Mouse (Mus musculus) C2C12 (cell line): ENCODE measurements at regions not wholly inside any gene's neighbourhood (a gene's known extent, or its start where the extent isn't known, plus 50 kb on each side); places are given as distances from the start of the nearest gene placed in this dataset.

Experiments
- H3K27me3 ChIP-seq: one replicate; pipeline ENCODE4 v1.6.1; 2011; ENCODE audit not compliant: control insufficient read depth, insufficient read depth, insufficient read length
- H3K36me3 ChIP-seq: one replicate; pipeline ENCODE4 v1.6.1; 2011; ENCODE audit not compliant: control insufficient read depth, insufficient read depth
- H3K4me3 ChIP-seq: one replicate; pipeline ENCODE4 v1.5.1; 2011; ENCODE audit warnings: mild to moderate bottlenecking, control low read depth; ENCODE audit not compliant: poor library complexity, insufficient read depth, severe bottlenecking
- H3K79me2 ChIP-seq: one replicate; pipeline ENCODE4 v1.6.1; 2011; ENCODE audit not compliant: control insufficient read depth, insufficient read depth
- H3K79me3 ChIP-seq: one replicate; pipeline ENCODE4 v1.6.1; 2011; ENCODE audit warnings: low read depth, control low read depth
- H3ac ChIP-seq: one replicate; pipeline ENCODE3; 2011; ENCODE audit warnings: low read depth; ENCODE audit not compliant: control insufficient read depth, insufficient read length
- CEBPB ChIP-seq: IDR thresholded peaks from one replicate; pipeline ENCODE4 v1.6.1; 2011; ENCODE audit warnings: low read depth, mild to moderate bottlenecking, control low read depth, moderate library complexity
- CTCF ChIP-seq: IDR thresholded peaks from one replicate; pipeline ENCODE4 v1.5.1; 2011; ENCODE audit not compliant: control insufficient read depth, insufficient read depth, insufficient read length
- FOSL1 ChIP-seq: IDR thresholded peaks from one replicate; pipeline ENCODE4 v1.8.0; 2011; ENCODE audit warnings: mild to moderate bottlenecking, low read length; ENCODE audit not compliant: poor library complexity, insufficient read depth, severe bottlenecking
- MAX ChIP-seq: IDR thresholded peaks from one replicate; pipeline ENCODE4 v1.6.1; 2011; ENCODE audit warnings: mild to moderate bottlenecking, control low read depth
- MYOD1 ChIP-seq: IDR thresholded peaks from one replicate; pipeline ENCODE4 v1.6.1; 2011; ENCODE audit warnings: low read depth; ENCODE audit not compliant: control insufficient read depth, insufficient read length
- MYOG ChIP-seq: IDR thresholded peaks from one replicate; pipeline ENCODE4 v1.6.1; 2011; ENCODE audit not compliant: control insufficient read depth, insufficient read length; ENCODE audit errors: extremely low read depth
- USF1 ChIP-seq: IDR thresholded peaks from one replicate; pipeline ENCODE4 v1.6.1; 2011; ENCODE audit warnings: low read depth, mild to moderate bottlenecking, control low read depth, moderate library complexity

GRCm38 (mm10) chr5:148704769-148705168 is 152.2 kb upstream of the Ubl3 start:
- H3K36me3 ChIP-seq, result no peaks in the 10 kb centered on the region
- H3K27me3 ChIP-seq, result no peaks in the 10 kb centered on the region
- H3K79me3 ChIP-seq, result no peaks in the 10 kb centered on the region
- no peaks in the 10 kb centered on the region for H3K79me2 ChIP-seq
- H3ac ChIP-seq, result no peak overlapping the region
- no peak overlapping the region for H3K4me3 ChIP-seq
- no peak for TF ChIP-seq MYOG
- no peak for TF ChIP-seq MAX
- TF ChIP-seq CEBPB, result no peak
- TF ChIP-seq CTCF, result no peak
- TF ChIP-seq FOSL1, result no peak
- TF ChIP-seq MYOD1, result no peak
- no peak for TF ChIP-seq USF1

GRCm38 (mm10) chr5:148701859-148702258 is 149.3 kb upstream of the Ubl3 start:
- TF ChIP-seq MYOG (no peak), CTCF (no peak), MAX (no peak), CEBPB (no peak), MYOD1 (no peak), FOSL1 (no peak), USF1 (no peak)
- no peak overlapping the region for H3ac ChIP-seq
- H3K79me3 ChIP-seq, result no peaks in the 10 kb centered on the region
- H3K79me2 ChIP-seq, result no peaks in the 10 kb centered on the region
- H3K27me3 ChIP-seq, result no peaks in the 10 kb centered on the region
- H3K36me3 ChIP-seq, result no peaks in the 10 kb centered on the region
- H3K4me3 ChIP-seq, result no peak overlapping the region

GRCm38 (mm10) chr5:148701001-148701400 is 148.4 kb upstream of the Ubl3 start:
- H3K79me2 ChIP-seq, result no peaks in the 10 kb centered on the region
- TF ChIP-seq USF1, result no peak
- no peak for TF ChIP-seq CTCF
- no peak for TF ChIP-seq MYOG
- no peak for TF ChIP-seq MYOD1
- no peak for TF ChIP-seq FOSL1
- no peak for TF ChIP-seq MAX
- no peak for TF ChIP-seq CEBPB

GRCm38 (mm10) chr5:148700240-148700639 is 147.7 kb upstream of the Ubl3 start:
- Histone ChIP-seq H3K79me2 (no peaks in the 10 kb centered on the region), H3K27me3 (no peaks in the 10 kb centered on the region), H3K4me3 (no peak overlapping the region), H3K79me3 (no peaks in the 10 kb centered on the region), H3ac (no peak overlapping the region), H3K36me3 (no peaks in the 10 kb centered on the region)
- no peak for TF ChIP-seq CEBPB
- no peak for TF ChIP-seq MAX
- no peak for TF ChIP-seq FOSL1
- no peak for TF ChIP-seq MYOD1
- TF ChIP-seq CTCF, result no peak
- TF ChIP-seq USF1, result no peak
- no peak for TF ChIP-seq MYOG

More at GRCm38 (mm10) chr5:148701001-148701400, 148.4 kb upstream of the Ubl3 start:
- no peaks in the 10 kb centered on the region for H3K27me3 ChIP-seq
- no peak overlapping the region for H3K4me3 ChIP-seq
- no peaks in the 10 kb centered on the region for H3K36me3 ChIP-seq
- H3K79me3 ChIP-seq, result no peaks in the 10 kb centered on the region
- H3ac ChIP-seq, result no peak overlapping the region

- TF ChIP-seq FOSL1, result no peak
- TF ChIP-seq MYOG, result no peak
- no peak for TF ChIP-seq CTCF
- TF ChIP-seq CEBPB, result no peak
- TF ChIP-seq MYOD1, result no peak
- no peak for TF ChIP-seq MAX
Measured at GRCm38 (mm10) chr5:148697631-148698368, 145.2 kb upstream of the Ubl3 start.

GRCm38 (mm10) chr5:148694352-148694751 is 141.8 kb upstream of the Ubl3 start:
- no peaks in the 10 kb centered on the region for H3K27me3 ChIP-seq
- no peaks in the 10 kb centered on the region for H3K36me3 ChIP-seq
- no peaks in the 10 kb centered on the region for H3K79me3 ChIP-seq
- no peaks in the 10 kb centered on the region for H3K79me2 ChIP-seq
- no peak for TF ChIP-seq CTCF
- no peak for TF ChIP-seq CEBPB
- TF ChIP-seq USF1, result no peak
- TF ChIP-seq FOSL1, result no peak
- TF ChIP-seq MAX, result no peak
- TF ChIP-seq MYOG, result no peak
- no peak for TF ChIP-seq MYOD1
- no peak overlapping the region for H3K4me3 ChIP-seq
- H3ac ChIP-seq, result no peak overlapping the region

More at GRCm38 (mm10) chr5:148697631-148698368, 145.2 kb upstream of the Ubl3 start:
- no peaks in the 10 kb centered on the region for H3K79me3 ChIP-seq
- no peaks in the 10 kb centered on the region for H3K36me3 ChIP-seq
- no peak overlapping the region for H3K4me3 ChIP-seq
- no peaks in the 10 kb centered on the region for H3K79me2 ChIP-seq
- H3ac ChIP-seq, result no peak overlapping the region
- H3K27me3 ChIP-seq, result no peaks in the 10 kb centered on the region
